Mouse (Mus musculus) thymus, adult 18-20 months (tissue): ENCODE measurements around the gene Bola1.
"Not testable (repeated sequence)": the region's sequence is repeated elsewhere in the genome, so short reads cannot be mapped to it uniquely, and the experiment has no call there.

ENCODE experiments used
- DNase-seq, 2 experiments: peaks; one replicate each; pipeline ENCODE4 v3.0.0; 2022; ENCODE audit warnings: mixed read lengths in 2 of 2

Bola1 gene

GRCm38 (mm10) chr3:96178902-96179301, 40.6 kb downstream of the Bola1 start:
- DNase-seq, result no peak

DNA sequence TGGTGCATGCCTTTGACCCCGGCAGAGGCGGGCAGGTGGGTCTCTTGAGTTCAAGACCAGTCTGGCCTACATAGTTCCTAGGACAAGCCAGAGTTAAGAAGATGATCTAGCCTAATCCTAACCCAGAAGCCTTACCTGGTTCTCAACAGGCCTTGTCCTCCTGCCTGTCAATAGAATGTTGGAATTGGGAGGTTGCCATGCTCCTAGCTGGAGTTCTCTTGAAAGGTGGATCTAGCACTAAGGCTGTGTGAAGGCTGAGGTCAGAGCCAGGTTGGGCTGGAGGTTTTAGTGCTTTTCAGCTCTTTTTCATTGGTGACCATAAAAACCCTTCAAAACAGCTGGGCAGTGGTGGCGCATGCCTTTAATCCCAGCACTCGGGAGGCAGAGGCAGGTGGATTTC, 41.1 kb downstream of the Bola1 start:
- DNase-seq, result no peak

GRCm38 (mm10) chr3:96175251-96175650, 44.3 kb downstream of the Bola1 start:
- no peak for DNase-seq

DNA sequence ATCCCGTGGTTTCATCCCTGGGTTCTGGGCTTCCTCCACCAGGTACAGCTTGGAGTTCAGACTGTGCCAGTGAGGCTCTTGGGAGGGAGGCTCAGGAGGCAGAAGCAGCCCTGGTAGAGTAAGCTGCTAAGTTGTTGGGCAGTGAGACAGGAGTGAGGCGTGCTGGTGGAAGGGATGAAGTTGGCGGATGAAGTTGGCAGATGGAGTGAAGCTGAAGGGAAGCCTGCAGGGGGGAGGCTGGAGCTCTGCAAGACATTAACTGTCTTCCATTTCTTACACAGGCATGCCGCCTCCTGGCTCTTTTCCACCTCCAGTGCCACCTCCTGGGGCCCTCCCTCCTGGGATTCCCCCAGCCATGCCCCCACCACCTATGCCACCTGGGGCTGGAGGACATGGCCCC, 45.5 kb downstream of the Bola1 start:
- not testable (repeated sequence) for DNase-seq

DNA sequence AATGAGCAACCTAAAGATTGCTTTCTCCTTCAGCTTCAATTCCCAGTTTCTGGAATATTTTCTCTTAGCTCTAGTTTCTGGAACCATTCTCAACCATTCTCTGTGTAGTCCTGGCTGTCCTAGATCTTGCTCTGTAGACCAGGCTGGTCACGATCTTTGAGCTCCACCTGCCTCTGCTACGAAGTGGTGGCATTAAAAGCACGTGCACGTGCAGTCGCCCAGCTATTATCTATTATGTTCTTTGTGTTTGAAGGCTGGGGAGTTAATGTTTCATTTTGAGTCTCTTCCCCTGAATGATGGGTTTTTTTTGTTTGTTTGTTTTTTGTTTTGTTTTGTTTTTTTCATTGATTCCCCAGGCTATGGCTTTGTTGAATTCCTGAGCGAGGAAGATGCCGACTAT, 46.3 kb downstream of the Bola1 start:
- DNase-seq, result no peak

- DNase-seq, result peak; percentile 77 to 87
Observed at GRCm38 (mm10) chr3:96172197-96173178, 47.0 kb downstream of the Bola1 start, which contains the start of gene Sf3b4. Gene Sf3b4, plus strand, starts transcription at chr3:96172332.

- no peak for DNase-seq
Observed at GRCm38 (mm10) chr3:96171583-96172196, 47.8 kb downstream of the Bola1 start.

DNA sequence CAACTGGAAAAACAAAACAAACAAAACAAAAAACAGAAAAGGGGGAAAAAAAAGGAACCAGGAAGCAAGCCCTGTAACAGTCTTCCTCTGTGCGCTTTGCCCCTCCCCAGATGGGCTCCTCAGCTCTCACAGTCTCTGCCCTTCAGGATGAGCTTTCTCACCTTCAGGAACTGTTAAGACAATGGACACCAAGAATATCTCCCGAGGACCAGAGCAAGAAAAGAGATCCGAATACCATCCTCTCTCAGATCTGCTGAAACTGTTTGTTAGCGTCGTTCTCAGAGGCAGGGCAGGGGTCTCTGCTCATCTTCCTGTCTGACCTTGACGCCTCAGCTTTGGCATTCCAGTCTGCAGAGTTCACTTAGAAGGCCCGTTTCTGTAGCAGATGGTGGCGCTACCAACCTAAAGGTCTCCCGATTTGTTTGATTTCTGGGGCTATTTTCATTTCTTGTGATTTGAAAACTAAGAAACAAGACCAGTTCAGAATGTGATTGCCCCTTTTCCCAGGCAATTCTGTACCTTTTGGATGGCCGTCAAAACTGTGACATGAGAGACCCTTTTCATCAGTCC, 48.4 kb downstream of the Bola1 start:
- no peak for DNase-seq

- no peak for DNase-seq
Observed at GRCm38 (mm10) chr3:96170276-96170675, 49.2 kb downstream of the Bola1 start.

DNA sequence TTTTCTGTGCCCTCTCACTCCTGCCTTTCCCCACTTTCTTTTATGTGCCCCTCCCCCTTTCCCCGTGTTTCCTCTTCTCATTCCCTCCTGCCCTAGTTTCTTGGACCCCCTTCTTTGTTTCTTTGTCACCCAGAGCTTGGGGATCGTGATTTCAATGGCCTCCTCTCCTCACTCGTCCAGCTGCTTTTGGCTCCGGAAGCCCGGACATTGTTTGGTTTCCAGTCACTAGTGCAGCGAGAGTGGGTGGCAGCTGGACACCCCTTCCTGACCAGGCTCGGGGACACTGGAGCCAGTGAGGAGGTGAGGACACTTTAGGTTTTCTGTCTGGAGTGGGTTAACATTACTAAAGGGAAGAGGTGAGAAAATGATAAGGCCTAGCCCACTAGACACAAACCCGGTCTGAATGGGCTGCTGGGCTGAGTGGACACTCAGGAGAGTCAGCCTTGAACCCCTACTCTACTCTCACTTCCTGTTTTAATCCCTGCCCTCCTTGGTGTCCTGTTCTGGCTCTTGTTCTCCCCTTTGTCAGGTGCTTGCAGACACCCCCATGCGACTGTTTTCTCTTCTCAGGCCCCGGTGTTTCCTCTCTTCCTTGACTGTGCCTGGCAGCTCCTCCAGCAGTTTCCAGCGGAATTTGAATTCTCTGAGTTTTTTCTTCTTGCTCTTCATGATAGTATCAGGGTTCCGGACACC, 50.9 kb downstream of the Bola1 start:
- no peak for DNase-seq

DNA sequence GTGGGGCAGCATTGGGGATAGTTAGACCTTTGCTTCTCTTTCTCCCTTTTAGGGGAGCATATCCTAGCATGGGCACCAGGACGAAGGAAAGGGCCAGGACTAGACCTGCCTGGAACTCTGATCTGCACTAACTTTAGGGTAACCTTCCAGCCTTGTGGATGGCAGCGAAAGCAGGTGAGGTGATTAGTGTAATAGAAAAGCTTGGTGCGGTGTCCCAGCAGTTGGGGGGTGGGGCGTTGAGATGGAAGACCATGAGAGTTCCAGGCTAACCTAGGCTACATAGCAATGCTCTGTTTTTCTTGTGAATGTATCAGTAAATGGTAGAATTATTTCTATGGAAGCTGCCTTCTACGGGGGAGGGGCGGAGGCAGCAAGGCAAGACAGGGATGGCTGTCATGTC, 56.5 kb downstream of the Bola1 start:
- DNase-seq, result no peak

DNA sequence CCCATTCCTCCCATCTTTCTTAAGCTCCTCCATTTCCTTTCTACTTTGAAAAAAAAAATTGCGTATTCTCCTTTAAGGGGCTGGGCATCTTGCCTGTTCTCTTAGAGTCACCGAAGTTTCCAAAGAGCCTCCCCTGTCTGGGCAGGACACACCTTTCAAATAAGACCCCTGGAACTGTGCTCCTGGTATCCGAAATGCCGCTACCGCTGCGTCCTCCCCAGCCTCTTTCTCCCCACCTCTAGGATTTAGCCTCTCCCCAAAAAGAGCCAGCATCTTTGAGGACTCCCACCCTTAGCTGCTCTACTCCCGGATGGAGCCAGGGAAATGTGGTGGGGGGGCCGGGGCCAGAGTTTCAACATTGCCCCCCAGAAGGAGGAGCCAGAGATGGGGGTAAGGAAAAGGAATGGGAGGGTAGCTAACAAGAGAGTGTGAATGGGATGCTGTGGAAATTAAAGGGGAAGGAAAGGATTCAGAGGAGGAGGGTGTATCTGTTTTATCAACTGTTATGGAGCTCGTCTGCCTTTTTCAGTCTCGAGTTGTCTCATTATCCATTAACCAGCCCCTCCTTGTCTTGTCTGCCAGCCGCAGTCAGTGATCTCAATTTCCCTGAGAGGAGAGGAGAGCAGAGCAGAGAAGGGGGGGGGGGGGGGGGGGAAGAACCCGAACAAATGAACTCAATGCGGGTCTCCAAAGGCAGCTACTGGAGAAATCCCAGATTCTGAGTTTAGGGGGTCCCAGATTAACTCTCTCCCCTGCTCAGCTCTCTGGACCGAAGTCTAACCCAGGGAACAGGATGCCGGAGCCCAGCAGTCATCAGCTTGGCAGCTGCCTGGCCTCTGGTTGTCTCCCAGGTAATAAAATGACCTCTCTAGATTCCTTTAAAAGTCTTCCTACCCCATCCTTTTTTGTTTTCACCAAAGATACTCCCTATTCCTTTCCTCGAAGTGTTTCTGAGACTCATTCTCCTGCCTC, 57.4 kb downstream of the Bola1 start, which contains the start of gene Mtmr11:
TSS of gene Mtmr11 (plus strand) at position 136 of the 972 bp plus-strand sequence.
- no peak for DNase-seq

- no peak for DNase-seq
Observed at GRCm38 (mm10) chr3:96160803-96161516, 58.5 kb downstream of the Bola1 start.

DNA sequence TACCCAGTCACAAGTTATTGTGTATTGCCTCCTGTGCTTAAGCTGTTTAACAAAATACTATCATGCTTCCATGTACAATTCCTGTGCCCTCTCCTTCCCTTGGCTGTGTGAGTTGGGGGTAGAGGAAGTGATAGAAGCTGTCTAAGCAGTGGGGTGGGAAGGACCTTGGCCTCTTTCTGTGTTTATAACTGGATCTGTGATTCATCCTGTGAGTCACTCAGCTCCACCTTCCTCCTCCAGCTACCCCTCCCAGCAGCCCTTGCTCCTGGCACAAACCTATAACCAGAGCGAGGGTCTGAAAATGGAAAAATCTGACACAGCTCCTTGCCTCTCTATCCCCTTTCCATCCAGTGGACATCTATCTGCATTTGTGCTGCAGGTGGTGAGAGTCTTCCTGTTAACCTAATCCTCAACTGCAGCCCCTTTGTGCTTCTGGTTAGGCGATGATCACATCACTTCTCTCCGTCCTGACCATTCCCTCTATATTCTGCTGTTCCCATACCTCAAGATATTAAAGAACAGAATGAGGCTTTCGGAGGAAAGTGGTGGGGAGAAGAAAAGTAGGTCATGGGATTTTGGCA, 59.2 kb downstream of the Bola1 start:
- DNase-seq, result no peak

GRCm38 (mm10) chr3:96159820-96160219, 59.7 kb downstream of the Bola1 start:
- no peak for DNase-seq

DNA sequence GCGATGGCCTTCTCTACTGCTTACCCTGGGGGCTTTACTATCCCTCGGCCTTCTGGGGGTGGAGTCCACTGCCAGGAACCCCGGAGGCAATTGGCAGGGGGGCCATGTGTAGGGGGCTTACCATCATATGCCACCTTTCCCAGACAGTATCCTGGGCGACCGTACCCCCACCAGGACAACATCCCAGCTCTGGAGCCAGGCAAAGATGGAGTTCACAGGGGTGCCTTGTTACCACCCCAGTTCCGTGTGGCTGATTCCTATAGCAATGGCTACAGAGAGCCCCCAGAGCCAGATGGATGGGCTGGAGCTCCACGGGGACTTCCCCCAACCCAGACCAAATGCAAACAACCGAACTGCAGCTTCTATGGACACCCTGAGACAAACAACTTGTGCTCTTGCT, 64.0 kb downstream of the Bola1 start:
- no peak for DNase-seq

- no peak for DNase-seq
Observed at GRCm38 (mm10) chr3:96152611-96153010, 66.9 kb downstream of the Bola1 start.

- no peak for DNase-seq
Observed at GRCm38 (mm10) chr3:96151836-96152235, 67.7 kb downstream of the Bola1 start.

DNA sequence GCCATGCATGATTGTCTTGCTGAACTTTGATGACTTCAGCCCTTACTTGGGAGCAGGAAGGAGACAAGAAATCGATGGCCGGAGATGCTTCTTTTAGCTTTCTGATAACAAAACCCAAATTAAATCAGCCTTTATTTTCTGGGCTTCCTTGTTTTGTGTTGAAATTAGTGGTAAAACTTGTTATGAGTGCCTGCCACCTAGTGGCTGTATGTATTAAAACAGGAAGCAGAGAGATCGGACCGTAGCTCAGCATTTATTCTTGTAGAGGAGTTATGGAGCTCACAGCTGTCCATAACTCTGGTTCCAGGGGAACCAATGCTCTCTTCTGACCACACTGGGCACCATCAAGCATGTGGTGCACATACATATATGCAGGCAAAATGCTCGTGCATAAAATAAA, 71.6 kb downstream of the Bola1 start:
- no peak for DNase-seq
